13 mouse cellular contexts compared by ENCODE assay signal in genomic region chr2:52997955-52998750, GRCm38 (mm10).
DNase-seq lines count a peak whose midpoint lies in the region; ATAC-seq and TF ChIP-seq lines count a peak whose summit lies in the region.
"Had no signal": no experiment of that assay in that cellular context is flagged by ENCODE, and none has a peak within 500 bp of the region (broad histone marks: within the 10 kb centered on the region; RNA-seq: fewer than 3 reads in every experiment).

No protein-coding gene starts in this region.

- no peak for TF ChIP-seq CTCF in small intestine, adult 2 months (IDR thresholded peaks at IDR 0.05; ENCODE audit: extremely low read depth, insufficient read length, insufficient replicate concordance, low read depth, low read length)

- no peaks in the 10 kb centered on the region for H3K9me3 ChIP-seq in heart, embryonic 10.5 days
- H3K9me3 ChIP-seq: embryonic facial prominence, embryonic 15.5 days; neural tube, embryonic 12.5 days had no signal

- H3K27me3 ChIP-seq in heart, embryonic 10.5 days (ENCODE audit: insufficient read depth, poor library complexity, severe bottlenecking): no peaks in the 10 kb centered on the region
- no peaks in the 10 kb centered on the region for H3K27me3 ChIP-seq in small intestine, adult 2 months (ENCODE audit: control insufficient read depth, insufficient read depth, low read length)
- H3K27me3 ChIP-seq: embryonic facial prominence, embryonic 15.5 days; neural tube, embryonic 12.5 days had no signal

- TF ChIP-seq POLR2A in small intestine, adult 2 months (IDR thresholded peaks at IDR 0.05; ENCODE audit: low read depth, low read length): no peak

- WGBS in heart, embryonic 10.5 days: 80% methylated on average over 15 of the region's 15 CpGs
- 79% methylated on average over 15 of the region's 15 CpGs for WGBS in small intestine, adult 2 months

- H3K4me3 ChIP-seq in heart, embryonic 10.5 days: no peak overlapping the region
- H3K4me3 ChIP-seq in small intestine, adult 2 months (ENCODE audit: low read depth, low read length): no peak overlapping the region
- H3K4me3 ChIP-seq: embryonic facial prominence, embryonic 15.5 days; neural tube, embryonic 12.5 days had no signal

- H3K4me1 ChIP-seq in heart, embryonic 10.5 days: no peaks in the 10 kb centered on the region
- H3K4me1 ChIP-seq in small intestine, adult 2 months (ENCODE audit: control insufficient read depth, insufficient read depth, insufficient read length, low read length): no peaks in the 10 kb centered on the region
- H3K4me1 ChIP-seq: embryonic facial prominence, embryonic 15.5 days; neural tube, embryonic 12.5 days had no signal

- peak; percentile 67 to 71 for DNase-seq in heart, adult 18-20 months
- no peak for DNase-seq in heart, embryonic 10.5 days (ENCODE audit: low spot score)
- DNase-seq in urinary bladder, postnatal 14 days (ENCODE audit: low spot score): peak; percentile 27
- no peak for DNase-seq in urinary bladder, adult 2 months (ENCODE audit: low spot score)
- DNase-seq in heart, postnatal 4 days: peak; percentile 6
- DNase-seq in right cerebral cortex, postnatal 25 days: no peak
- DNase-seq: lung, embryonic 14.5 days; thymus, postnatal 14 days had no signal

- H3K36me3 ChIP-seq in heart, embryonic 10.5 days: no peaks in the 10 kb centered on the region
- H3K36me3 ChIP-seq in small intestine, adult 2 months (ENCODE audit: control insufficient read depth, insufficient read depth, low read length): no peaks in the 10 kb centered on the region
- H3K36me3 ChIP-seq: embryonic facial prominence, embryonic 15.5 days; neural tube, embryonic 12.5 days had no signal

- no peak overlapping the region for H3K27ac ChIP-seq in heart, embryonic 10.5 days
- peak overlapping the region; percentile 46 for H3K27ac ChIP-seq in small intestine, adult 2 months (ENCODE audit: insufficient read depth, low read depth, low read length)
- H3K27ac ChIP-seq: embryonic facial prominence, embryonic 15.5 days; neural tube, embryonic 12.5 days had no signal

- no peak for ATAC-seq in frontal cortex, adult (ENCODE audit: low TSS enrichment)
- ATAC-seq: intestine, embryonic 16.5 days had no signal

Comparison
In these comparisons a context has a peak if more than half of its experiments do, and no peak if none do; other contexts are left out.
1. DNase-seq: peak in heart, adult 18-20 months (2 of 2), urinary bladder, postnatal 14 days (single experiment) and heart, postnatal 4 days (single experiment); none in heart, embryonic 10.5 days (single experiment), urinary bladder, adult 2 months (single experiment) and right cerebral cortex, postnatal 25 days (single experiment).